Mouse (Mus musculus) kidney, adult 2 months (tissue): Measurements from ENCODE around the gene Slc4a2. TPM values are rescaled to one million over a fixed set of nuclear protein-coding genes. Genes with fewer than 3 reads are reported as not detected.

Experiments
- DNase-seq: peaks from one replicate; pipeline ENCODE4 v3.0.0; 2021
- H3K27ac ChIP-seq: fragments of 200-500 bp; 2 replicates; pipeline ENCODE4 v1.5.1; 2012; ENCODE audit warnings: low read depth, low read length, control low read depth, inconsistent platforms; ENCODE audit not compliant: insufficient read depth
- H3K27me3 ChIP-seq: fragments of 200-500 bp; replicated peaks from 2 replicates; pipeline ENCODE4 v1.6.1; 2012; ENCODE audit warnings: mild to moderate bottlenecking, moderate library complexity, low read length, inconsistent platforms; ENCODE audit not compliant: control insufficient read depth, insufficient read depth
- H3K36me3 ChIP-seq: fragments of 200-500 bp; 2 replicates; pipeline ENCODE4 v1.6.1; 2012; ENCODE audit warnings: mild to moderate bottlenecking, moderate library complexity, low read length, inconsistent platforms; ENCODE audit not compliant: control insufficient read depth, insufficient read depth
- H3K4me1 ChIP-seq: fragments of 200-500 bp; 2 replicates; pipeline ENCODE4 v1.6.1; 2011; ENCODE audit warnings: low read length; ENCODE audit not compliant: control insufficient read depth, insufficient read depth
- H3K4me3 ChIP-seq: fragments of 200-500 bp; 2 replicates; pipeline ENCODE4 v1.5.1; 2011; ENCODE audit warnings: mild to moderate bottlenecking, low read depth, low read length, control low read depth; ENCODE audit not compliant: insufficient read depth
- CTCF ChIP-seq: fragments of 200-500 bp; conservative IDR thresholded peaks from 2 replicates; pipeline ENCODE4 v1.5.1; 2011; ENCODE audit warnings: low read depth, mild to moderate bottlenecking, control low read depth, low read length, moderate library complexity, mixed read lengths; ENCODE audit not compliant: insufficient read depth, insufficient read length
- POLR2A ChIP-seq: fragments of 200-500 bp; IDR thresholded peaks from one replicate; pipeline ENCODE4 v1.6.1; 2011; ENCODE audit warnings: low read depth, low read length, control low read depth
- WGBS: fragments of 180-500 bp; shearing (Covaris S2); methylation state at CpG from one replicate; pipeline ENCODE4 v1.1.7; 2018; 5-methylcytosine and 5-hydroxymethylcytosine counted together
- polyA plus RNA-seq: library from polyadenylated mRNA; depleted of rRNA; stranded (reverse); fragments of >200 nt; gene quantifications from 2 replicates; pipeline ENCODE4 v1.2.3, GENCODE M21; 2012

Gene Slc4a2
- polyA plus RNA-seq, 1 experiment: 56.8 TPM

DNA sequence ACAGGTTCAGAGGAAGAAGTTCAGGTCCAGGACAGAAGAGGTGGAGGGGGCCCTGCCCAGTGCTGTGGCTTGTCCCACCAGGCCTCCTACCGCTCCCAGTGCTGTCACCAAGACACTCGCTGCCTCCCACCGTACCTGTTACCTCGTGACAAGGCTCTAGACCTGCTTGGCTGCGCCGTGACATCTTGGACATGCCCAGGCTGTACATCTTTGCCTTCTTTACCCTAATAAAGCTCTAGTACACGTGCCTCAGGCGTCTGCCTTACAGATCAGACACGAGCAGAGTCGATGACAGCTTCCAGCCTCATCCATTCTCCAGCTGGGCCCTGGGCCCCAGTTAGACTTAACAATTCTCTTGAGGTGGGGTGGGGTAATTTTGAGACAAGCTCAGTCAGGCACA lies 6.0 kb upstream of the Slc4a2 start:
- no peak for TF ChIP-seq POLR2A
- TF ChIP-seq CTCF: no peak
- DNase-seq: no peak
- WGBS: 93% methylated on average over 10 of the region's 10 CpGs

DNA sequence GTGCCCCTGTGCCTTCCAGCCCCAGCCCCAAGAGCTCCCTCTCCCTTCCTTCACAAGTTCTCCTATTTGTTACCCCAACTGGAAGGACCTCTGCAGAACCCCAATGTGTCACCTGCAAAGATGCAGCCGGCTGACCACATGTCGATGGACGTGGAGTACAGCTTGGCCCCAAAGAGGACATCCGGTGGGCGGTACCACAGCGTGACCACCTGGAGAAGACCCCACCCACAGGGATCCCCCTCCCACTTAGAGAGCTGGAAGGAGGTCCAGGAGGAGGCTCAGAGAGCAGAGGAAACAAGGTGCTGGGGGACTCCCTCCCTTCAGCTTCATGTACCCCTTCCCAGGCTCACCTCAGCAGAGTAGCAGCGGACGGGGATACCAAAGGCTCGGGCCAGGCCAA lies 3.3 kb upstream of the Slc4a2 start:
- DNase-seq: no peak
- Histone ChIP-seq H3K36me3 (no peaks in the 10 kb centered on the region), H3K4me1 (no peaks in the 10 kb centered on the region), H3K4me3 (no peak overlapping the region), H3K27me3 (no peaks in the 10 kb centered on the region), H3K27ac (no peak overlapping the region)
- no peak for TF ChIP-seq POLR2A
- TF ChIP-seq CTCF: no peak
- WGBS: 95% methylated on average over 9 of the region's 9 CpGs

More for the DNA sequence above, 6.0 kb upstream of the Slc4a2 start:
- H3K36me3 ChIP-seq: no peaks in the 10 kb centered on the region
- no peak overlapping the region for H3K4me3 ChIP-seq
- H3K27ac ChIP-seq: no peak overlapping the region
- H3K4me1 ChIP-seq: no peaks in the 10 kb centered on the region
- no peaks in the 10 kb centered on the region for H3K27me3 ChIP-seq

DNA sequence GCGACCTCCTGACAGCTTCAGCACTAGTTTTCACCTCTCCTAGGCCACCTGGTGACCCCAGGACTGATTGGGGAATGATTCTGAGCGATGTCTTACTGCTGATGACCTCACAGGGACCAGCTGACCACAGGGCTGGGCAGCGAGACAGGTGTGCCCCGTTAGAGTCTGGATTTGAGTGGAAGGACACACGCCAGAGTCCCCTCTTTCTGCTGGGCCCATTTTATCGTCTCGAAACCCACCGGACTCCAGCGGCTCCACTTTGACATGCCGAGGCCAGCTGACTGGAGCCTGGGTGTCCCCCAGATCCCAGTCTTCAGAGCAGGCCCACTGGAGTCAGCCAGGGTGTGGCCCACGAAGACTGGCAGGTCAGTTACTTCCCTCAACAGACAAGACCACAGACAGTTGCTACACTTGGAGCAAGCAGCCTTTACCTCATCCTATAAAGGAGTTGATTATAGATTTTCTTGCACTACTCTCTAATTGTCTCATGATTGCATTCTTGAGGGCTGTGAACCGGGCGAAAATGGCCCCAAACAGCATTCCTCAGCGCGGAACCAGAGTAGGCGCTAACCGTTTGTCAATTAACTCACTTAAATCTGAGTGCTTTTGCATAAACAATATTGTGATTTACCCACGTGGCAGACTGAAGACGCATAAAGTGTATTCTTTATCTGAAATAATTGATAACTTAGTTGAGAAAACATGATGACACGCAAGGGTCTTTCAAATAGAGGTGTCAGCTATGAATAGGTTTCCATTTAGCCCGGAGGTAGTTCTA lies 556 bp downstream of the Slc4a2 start:
- Histone ChIP-seq H3K4me3 (peak overlapping the region; percentile 70), H3K27me3 (no peaks in the 10 kb centered on the region), H3K4me1 (peaks cover 16% of the 10 kb centered on the region; the same call in 1 of the 2 replicates), H3K36me3 (no peaks in the 10 kb centered on the region), H3K27ac (peak overlapping the region; percentile 99)
- 4% methylated on average over 21 of the region's 21 CpGs for WGBS
- no peak for TF ChIP-seq CTCF
- TF ChIP-seq POLR2A: no peak
- DNase-seq: no peak

DNA sequence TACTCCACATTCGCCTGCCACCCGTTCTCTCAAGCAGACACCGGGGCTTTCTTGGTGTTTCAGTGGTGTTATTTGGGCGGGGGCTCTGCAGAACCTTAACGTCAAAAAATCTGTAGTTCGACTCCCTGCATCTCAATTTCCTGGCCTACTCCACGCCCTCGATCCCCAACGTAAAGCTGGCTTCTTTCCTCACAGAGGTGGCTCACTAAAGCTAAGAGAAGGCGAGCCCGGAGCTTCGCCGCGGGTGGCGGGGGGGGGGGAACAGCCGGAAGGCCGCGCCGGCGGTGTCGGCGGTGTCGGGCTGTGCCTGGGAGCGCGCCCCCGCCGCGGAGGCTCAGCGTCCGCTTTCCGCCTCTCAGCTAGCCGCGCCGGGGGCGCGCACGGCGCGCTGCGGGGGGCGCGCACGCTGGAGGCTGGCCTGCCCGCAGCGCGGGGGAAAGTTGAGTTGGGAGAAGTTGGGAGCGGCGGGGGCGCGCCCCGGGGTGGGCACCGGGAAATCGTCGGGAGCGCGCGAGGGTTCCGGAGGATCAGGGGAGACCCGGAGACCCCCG lies 1.3 kb downstream of the Slc4a2 start:
- H3K36me3 ChIP-seq: no peaks in the 10 kb centered on the region; the same call in 1 of the 2 replicates
- H3K4me3 ChIP-seq: peak overlapping the region; percentile 70
- H3K27ac ChIP-seq: peak overlapping the region; percentile 99
- H3K4me1 ChIP-seq: peaks cover 16% of the 10 kb centered on the region; the same call in 1 of the 2 replicates
- TF ChIP-seq CTCF (no peak), POLR2A (no peak)
- no peaks in the 10 kb centered on the region for H3K27me3 ChIP-seq
- WGBS: under 1% methylated on average over 58 of the region's 60 CpGs
- DNase-seq: peak; percentile 90

DNA sequence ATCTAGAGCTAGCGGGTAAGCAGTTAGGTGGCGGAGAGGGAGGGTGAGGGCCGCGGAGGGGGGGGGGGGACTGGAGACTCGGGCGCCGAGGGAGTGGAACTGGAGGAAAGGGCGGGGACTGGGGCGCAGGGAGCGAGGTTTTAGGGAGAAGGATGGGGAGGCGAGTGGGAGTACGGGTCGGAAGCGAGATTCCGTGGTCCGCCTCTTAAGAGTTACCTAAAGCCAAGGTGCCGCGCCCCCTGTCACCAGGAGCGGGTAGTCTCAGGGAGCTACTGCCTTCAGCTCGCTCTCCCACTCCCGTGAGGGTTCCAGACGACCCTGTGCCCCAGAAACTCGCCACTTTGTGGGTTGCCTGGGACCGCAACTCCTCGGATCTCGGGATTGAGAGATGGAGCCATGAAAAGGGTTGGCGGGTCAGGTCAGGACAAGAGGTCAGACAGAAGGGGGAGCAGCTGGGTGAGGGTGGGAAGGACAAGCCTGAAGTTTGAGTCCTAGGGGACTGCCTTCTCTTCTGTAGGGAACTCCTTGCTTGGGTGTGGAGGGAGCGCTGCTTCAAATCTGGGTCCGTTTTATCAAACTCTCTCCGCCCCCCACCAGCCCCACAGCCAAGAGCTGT lies 1.9 kb downstream of the Slc4a2 start:
- TF ChIP-seq CTCF (no peak), POLR2A (no peak)
- no peak for DNase-seq
- 2% methylated on average over 29 of the region's 30 CpGs for WGBS
- Histone ChIP-seq H3K27ac (peak overlapping the region; percentile 3), H3K36me3 (no peaks in the 10 kb centered on the region; the same call in 1 of the 2 replicates), H3K27me3 (no peaks in the 10 kb centered on the region), H3K4me3 (peak overlapping the region; percentile 70), H3K4me1 (peaks cover 16% of the 10 kb centered on the region; the same call in 1 of the 2 replicates)

DNA sequence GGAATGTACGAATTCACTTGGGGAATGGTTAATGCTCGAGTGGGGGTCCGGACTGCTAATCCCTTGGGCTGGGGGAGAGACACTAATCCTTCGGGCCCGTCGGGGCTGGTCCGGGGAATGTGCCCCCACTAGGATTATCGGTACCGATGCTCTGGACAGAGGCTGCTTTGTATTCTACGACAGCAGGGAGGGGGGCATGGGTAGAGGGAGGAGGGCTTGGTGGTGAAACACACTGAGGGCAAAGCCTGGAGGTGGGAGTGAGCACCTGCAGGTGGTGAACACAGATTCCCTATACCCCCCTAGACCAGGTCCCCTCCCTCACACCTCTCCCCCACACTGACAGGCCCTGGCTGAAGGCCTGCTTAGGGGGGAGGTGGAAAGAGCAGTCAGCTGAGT lies 2.4 kb downstream of the Slc4a2 start:
- peak overlapping the region; percentile 3; the same call in 1 of the 2 replicates for H3K27ac ChIP-seq
- peaks cover 2% of the 10 kb centered on the region; the same call in 1 of the 2 replicates for H3K36me3 ChIP-seq
- DNase-seq: no peak
- 7% methylated on average over 10 of the region's 10 CpGs for WGBS
- H3K4me1 ChIP-seq: peaks cover 16% of the 10 kb centered on the region; the same call in 1 of the 2 replicates
- no peak for TF ChIP-seq POLR2A
- TF ChIP-seq CTCF: no peak
- H3K27me3 ChIP-seq: no peaks in the 10 kb centered on the region
- peak overlapping the region; percentile 70 for H3K4me3 ChIP-seq
